Mouse (Mus musculus) stomach, embryonic 14.5 days (tissue): Measurements from ENCODE around the gene Pgk1. TPM values are rescaled to one million over a fixed set of nuclear protein-coding genes. Genes with fewer than 3 reads are reported as not detected.

Experiments used
- polyA plus RNA-seq: library from polyadenylated mRNA; unstranded; fragments of >200 nt; fragmentation: Nextera tagmentation; extraction: Ambion mirVana; gene quantifications from 2 replicates; pipeline ENCODE4 v1.2.1, GENCODE M21; 2014

Pgk1 gene
- polyA plus RNA-seq, 1 experiment from 2014 or later, result 345 TPM

Other genes starting within 250 kb of the Pgk1 start
- gene Magt1, start 175.2 kb upstream of the Pgk1 start, polyA plus RNA-seq, result 68.6 and 73.6 TPM in 2 replicates
- 392 and 401 TPM in 2 replicates for gene Cox7b, start 171.4 kb upstream of the Pgk1 start, polyA plus RNA-seq
- 39.3 and 40.2 TPM in 2 replicates for gene Atp7a, start 159.8 kb upstream of the Pgk1 start, polyA plus RNA-seq
- 0.65 and 1.4 TPM in 2 replicates for gene Tlr13, start 43.9 kb upstream of the Pgk1 start, polyA plus RNA-seq
- 13.7 and 15.0 TPM in 2 replicates for gene Taf9b, start 34.1 kb downstream of the Pgk1 start, polyA plus RNA-seq
- not detected in 2 replicates for gene Fnd3c2, start 68.3 kb downstream of the Pgk1 start, polyA plus RNA-seq